ENCODE assay signal across 13 mouse cellular contexts in the genomic region with DNA sequence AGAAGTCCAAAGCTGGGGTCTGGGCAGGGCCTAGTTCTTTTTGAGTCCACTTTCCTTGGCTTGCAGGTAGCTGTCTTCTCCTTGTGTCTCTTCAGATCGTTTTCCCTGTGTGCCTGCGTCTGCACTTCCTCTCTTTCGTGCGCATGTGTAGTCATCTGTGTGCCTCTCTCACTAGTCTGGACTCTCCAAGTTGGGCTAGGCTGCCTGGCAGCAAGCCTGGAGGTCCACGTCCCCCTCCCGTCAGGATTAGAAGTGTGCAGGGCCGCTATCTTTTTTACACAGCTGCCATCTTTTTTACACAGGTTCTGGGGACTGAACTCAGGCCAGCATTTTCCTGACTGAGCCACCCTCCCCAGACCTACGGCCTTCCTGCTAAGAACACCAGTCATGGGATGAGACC. TPM values are rescaled to one million over a fixed set of nuclear protein-coding genes. Genes with fewer than 3 reads are reported as not detected.
DNase-seq lines count a peak whose midpoint lies in the region; ATAC-seq and TF ChIP-seq lines count a peak whose summit lies in the region.
"Had no signal": no experiment of that assay in that cellular context is flagged by ENCODE, and none has a peak within 500 bp of the region (broad histone marks: within the 10 kb centered on the region; RNA-seq: fewer than 3 reads in every experiment).

No protein-coding gene starts in this region.

- peaks cover 17% of the 10 kb centered on the region for H3K4me1 ChIP-seq in heart, embryonic 16.5 days (ENCODE audit: control insufficient read depth, insufficient read depth, low read length)
- peaks cover 5% of the 10 kb centered on the region; the same call in 1 of the 2 replicates for H3K4me1 ChIP-seq in hindbrain, embryonic 11.5 days (replicated peaks; ENCODE audit: control insufficient read depth, insufficient read depth, low read length)
- no peaks in the 10 kb centered on the region for H3K4me1 ChIP-seq in liver, postnatal 0 days (ENCODE audit: insufficient read depth)

- H3K9me3 ChIP-seq in heart, embryonic 16.5 days (replicated peaks; ENCODE audit: control insufficient read depth, low read length), result no peaks in the 10 kb centered on the region
- no peaks in the 10 kb centered on the region for H3K9me3 ChIP-seq in hindbrain, embryonic 11.5 days (ENCODE audit: control insufficient read depth, low read length)
- no peaks in the 10 kb centered on the region for H3K9me3 ChIP-seq in liver, postnatal 0 days (ENCODE audit: low read length)
- H3K9me3 ChIP-seq: embryonic facial prominence, embryonic 15.5 days had no signal

- no peak for DNase-seq in heart, adult 9 months (ENCODE audit: low spot score in 2 of 2)
- peak; percentile 95 for DNase-seq in MEL-GATA-1-ER (ENCODE audit: extremely low read depth, low read depth)
- no peak for DNase-seq in hindbrain, embryonic 11.5 days (ENCODE audit: low spot score)
- DNase-seq in liver, postnatal 0 days, result peak; percentile 34
- no peak for DNase-seq in urinary bladder, postnatal 36 days (ENCODE audit: low spot score in 2 of 2)
- no peak for DNase-seq in frontal cortex, postnatal 36 days (ENCODE audit: low spot score in 2 of 2)
- DNase-seq: cerebellum, postnatal 14 days; gastrocnemius, postnatal 36 days; kidney, adult 8-10 months; right cerebral cortex, postnatal 14 days had no signal

- peak overlapping the region; percentile 51; the same call in 1 of the 2 replicates for H3K9ac ChIP-seq in heart, embryonic 16.5 days (ENCODE audit: low read length)
- H3K9ac ChIP-seq in hindbrain, embryonic 11.5 days (ENCODE audit: low read depth, low read length), result no peak overlapping the region
- H3K9ac ChIP-seq in liver, postnatal 0 days (replicated peaks), result no peak overlapping the region
- H3K9ac ChIP-seq: embryonic facial prominence, embryonic 15.5 days had no signal

- TF ChIP-seq CTCF in liver, postnatal 0 days (IDR thresholded peaks at IDR 0.05; ENCODE audit: low read depth), result no peak

- peak; percentile 45; the same call in 1 of the 2 replicates for TF ChIP-seq EP300 in liver, postnatal 0 days (IDR thresholded peaks at IDR 0.05; ENCODE audit: low read depth)

- H3K4me2 ChIP-seq in heart, embryonic 16.5 days (ENCODE audit: low read depth, low read length), result peak overlapping the region; percentile 33
- H3K4me2 ChIP-seq in hindbrain, embryonic 11.5 days (replicated peaks; ENCODE audit: low read depth, low read length), result no peak overlapping the region
- H3K4me2 ChIP-seq in liver, postnatal 0 days (ENCODE audit: low read depth, low read length), result peak overlapping the region; percentile 7; the same call in 1 of the 2 replicates
- H3K4me2 ChIP-seq: embryonic facial prominence, embryonic 15.5 days had no signal

- WGBS in heart, embryonic 16.5 days, result 23% methylated on average over 8 of the region's 8 CpGs
- 79% methylated on average over 8 of the region's 8 CpGs for WGBS in hindbrain, embryonic 11.5 days
- 36% methylated on average over 8 of the region's 8 CpGs for WGBS in liver, postnatal 0 days (ENCODE audit: insufficient replicate concordance)

- H3K36me3 ChIP-seq in heart, embryonic 16.5 days (ENCODE audit: control insufficient read depth, insufficient read depth), result no peaks in the 10 kb centered on the region
- H3K36me3 ChIP-seq in hindbrain, embryonic 11.5 days (ENCODE audit: control insufficient read depth, insufficient read depth, low read length), result no peaks in the 10 kb centered on the region
- H3K36me3 ChIP-seq in liver, postnatal 0 days (replicated peaks; ENCODE audit: insufficient read depth, low read length), result no peaks in the 10 kb centered on the region
- H3K36me3 ChIP-seq: embryonic facial prominence, embryonic 15.5 days had no signal

- no peak overlapping the region for H3K4me3 ChIP-seq in heart, embryonic 16.5 days (ENCODE audit: low read length)
- no peak overlapping the region for H3K4me3 ChIP-seq in hindbrain, embryonic 11.5 days (ENCODE audit: low read depth, low read length)
- no peak overlapping the region for H3K4me3 ChIP-seq in liver, postnatal 0 days (ENCODE audit: low read depth, low read length)
- H3K4me3 ChIP-seq: embryonic facial prominence, embryonic 15.5 days had no signal

- no peaks in the 10 kb centered on the region for H3K27me3 ChIP-seq in heart, embryonic 16.5 days (ENCODE audit: control insufficient read depth, insufficient read depth, low read length)
- peaks cover 2% of the 10 kb centered on the region; the same call in 1 of the 2 replicates for H3K27me3 ChIP-seq in hindbrain, embryonic 11.5 days (ENCODE audit: control insufficient read depth, insufficient read depth, low read length)
- H3K27me3 ChIP-seq in liver, postnatal 0 days (ENCODE audit: insufficient read depth, low read length), result no peaks in the 10 kb centered on the region
- H3K27me3 ChIP-seq: embryonic facial prominence, embryonic 15.5 days had no signal

- ATAC-seq in heart, embryonic 16.5 days (replicated peaks; ENCODE audit: extremely low read depth, insufficient read depth, low FRiP score), result peak; percentile 66
- ATAC-seq in hindbrain, embryonic 11.5 days (ENCODE audit: low FRiP score), result no peak
- peak; percentile 53; the same call in 1 of the 2 replicates for ATAC-seq in liver, postnatal 0 days
- ATAC-seq in activated CD4-positive, CD25-positive, alpha-beta regulatory T cell, adult 4 months, result no peak

- no peak overlapping the region for H3K27ac ChIP-seq in heart, embryonic 16.5 days (ENCODE audit: low read length)
- H3K27ac ChIP-seq in hindbrain, embryonic 11.5 days (ENCODE audit: low read depth, low read length), result 0 out of 2 replicates have a peak overlapping the region, but pooled peaks have one; percentile 73
- H3K27ac ChIP-seq in liver, postnatal 0 days (ENCODE audit: low read depth), result no peak overlapping the region
- H3K27ac ChIP-seq: embryonic facial prominence, embryonic 15.5 days had no signal

RNA-seq across cellular contexts. Expression of gene Sec14l1, which starts 55.8 kb away (rescaled TPM):
- 51.0 and 54.9 TPM in 2 replicates for polyA plus RNA-seq in heart, embryonic 16.5 days (2015; fragmentation: Nextera tagmentation; extraction: Ambion mirVana)
- 36.7 and 36.9 TPM in 2 replicates for polyA plus RNA-seq in hindbrain, embryonic 11.5 days (2014; fragmentation: Nextera tagmentation; extraction: Ambion mirVana)
- polyA plus RNA-seq in liver, postnatal 0 days (2015; fragmentation: Nextera tagmentation; extraction: Ambion mirVana), result 8.2 and 9.2 TPM in 2 replicates
- polyA plus RNA-seq in activated CD4-positive, CD25-positive, alpha-beta regulatory T cell, adult 4 months (2017; shearing (Covaris generic)), result 10 to 100 TPM; 13.9 to 22.7 TPM

Comparison
In these comparisons a context has a peak if more than half of its experiments do, and no peak if none do; other contexts are left out.
1. ATAC-seq: peak in heart, embryonic 16.5 days (single experiment) and liver, postnatal 0 days (single experiment); none in hindbrain, embryonic 11.5 days (single experiment) and activated CD4-positive, CD25-positive, alpha-beta regulatory T cell, adult 4 months (single experiment).
2. DNase-seq: peak in MEL-GATA-1-ER (single experiment) and liver, postnatal 0 days (single experiment); none in heart, adult 9 months (0 of 2), hindbrain, embryonic 11.5 days (single experiment), urinary bladder, postnatal 36 days (0 of 2) and frontal cortex, postnatal 36 days (0 of 2).